7 mouse cellular contexts compared by ENCODE assay signal in genomic region chr3:37219071-37219470, GRCm38 (mm10). TPM values are rescaled to one million over a fixed set of nuclear protein-coding genes. Genes with fewer than 3 reads are reported as not detected.
DNase-seq lines count a peak whose midpoint lies in the region; ATAC-seq and TF ChIP-seq lines count a peak whose summit lies in the region.

No protein-coding gene starts in this region.

- H3K4me3 ChIP-seq in liver, embryonic 11.5 days (ENCODE audit: low read depth, low read length): no peak overlapping the region
- no peak overlapping the region for H3K4me3 ChIP-seq in lung, embryonic 16.5 days (ENCODE audit: low read length)
- no peak overlapping the region for H3K4me3 ChIP-seq in stomach, embryonic 16.5 days (replicated peaks; ENCODE audit: low read length)

- H3K27ac ChIP-seq in liver, embryonic 11.5 days (ENCODE audit: low read depth, low read length): no peak overlapping the region
- no peak overlapping the region for H3K27ac ChIP-seq in lung, embryonic 16.5 days (ENCODE audit: low read length)
- no peak overlapping the region for H3K27ac ChIP-seq in stomach, embryonic 16.5 days (ENCODE audit: low read length)

- H3K9me3 ChIP-seq in liver, embryonic 11.5 days (ENCODE audit: control insufficient read depth, low read length): no peaks in the 10 kb centered on the region
- no peaks in the 10 kb centered on the region for H3K9me3 ChIP-seq in lung, embryonic 16.5 days (ENCODE audit: control insufficient read depth, low read length)
- no peaks in the 10 kb centered on the region for H3K9me3 ChIP-seq in stomach, embryonic 16.5 days (replicated peaks; ENCODE audit: control insufficient read depth, low read length)

- peak; percentile 89 for TF ChIP-seq CTCF in Patski (IDR thresholded peaks at IDR 0.05)

- H3K4me1 ChIP-seq in liver, embryonic 11.5 days (replicated peaks; ENCODE audit: control insufficient read depth, insufficient read depth, low read length): no peaks in the 10 kb centered on the region
- no peaks in the 10 kb centered on the region for H3K4me1 ChIP-seq in lung, embryonic 16.5 days (replicated peaks; ENCODE audit: control insufficient read depth, insufficient read depth, low read length)
- H3K4me1 ChIP-seq in stomach, embryonic 16.5 days (ENCODE audit: control insufficient read depth, insufficient read depth, low read length): no peaks in the 10 kb centered on the region

- peak; percentile 10 for DNase-seq in liver
- DNase-seq in liver, embryonic 11.5 days (ENCODE audit: low spot score): no peak
- DNase-seq in Patski (ENCODE audit: low read depth, low spot score): no peak
- peak; percentile 35 for DNase-seq in embryo, embryonic 11.5 days (ENCODE audit: low read depth, low spot score)
- DNase-seq in kidney, postnatal 14 days: peak; percentile 49

- H3K27me3 ChIP-seq in liver, embryonic 11.5 days (replicated peaks; ENCODE audit: control insufficient read depth, insufficient read depth, low read length): no peaks in the 10 kb centered on the region
- peaks cover 29% of the 10 kb centered on the region for H3K27me3 ChIP-seq in Patski
- H3K27me3 ChIP-seq in lung, embryonic 16.5 days (ENCODE audit: control insufficient read depth, insufficient read depth, low read depth, low read length): no peaks in the 10 kb centered on the region
- H3K27me3 ChIP-seq in stomach, embryonic 16.5 days (ENCODE audit: control insufficient read depth, insufficient read depth, low read length): no peaks in the 10 kb centered on the region

- CTCF ChIA-PET in Patski (lab: Charles Lee): interaction anchor here (0.8 to 3.8 kb wide), 17 partner anchors 10 to 198 kb away, joined by 3 to 33 read pairs (median 3); no protein-coding TSS in a partner anchor

- H3K9ac ChIP-seq in liver, embryonic 11.5 days (ENCODE audit: low read depth, low read length): no peak overlapping the region
- no peak overlapping the region for H3K9ac ChIP-seq in lung, embryonic 16.5 days (ENCODE audit: low read length)
- no peak overlapping the region for H3K9ac ChIP-seq in stomach, embryonic 16.5 days (ENCODE audit: low read length)

- WGBS in liver, embryonic 11.5 days: 36% methylated on average over 4 of the region's 4 CpGs
- whole genome bisulfite sequencing in lung, embryonic 16.5 days: 13% methylated on average over 4 of the region's 4 CpGs
- WGBS in stomach, embryonic 16.5 days: 19% methylated on average over 4 of the region's 4 CpGs

- ATAC-seq in liver, embryonic 11.5 days (replicated peaks; ENCODE audit: low FRiP score): no peak
- ATAC-seq in Patski: peak; percentile 89
- peak; percentile 64 for ATAC-seq in lung, embryonic 16.5 days (ENCODE audit: low read depth)
- ATAC-seq in stomach, embryonic 16.5 days (ENCODE audit: insufficient read depth, low FRiP score): peak; percentile 37; the same call in 1 of the 2 replicates

- H3K4me2 ChIP-seq in liver, embryonic 11.5 days: no peak overlapping the region
- no peak overlapping the region for H3K4me2 ChIP-seq in lung, embryonic 16.5 days (ENCODE audit: low read depth, low read length)
- no peak overlapping the region for H3K4me2 ChIP-seq in stomach, embryonic 16.5 days (ENCODE audit: low read depth, low read length)

- in situ Hi-C loops in Patski (cut with MboI; ENCODE audit: low pct_unique_long_range_greater_than_20kb): loop anchor here (25.0 kb wide), 2 partner anchors 193 to 993 kb away; partner anchors contain the start of genes Nudt6 and Spata5

- no peaks in the 10 kb centered on the region for H3K36me3 ChIP-seq in liver, embryonic 11.5 days (ENCODE audit: control insufficient read depth, insufficient read depth, low read length)
- H3K36me3 ChIP-seq in lung, embryonic 16.5 days (ENCODE audit: control insufficient read depth, insufficient read depth, low read length): no peaks in the 10 kb centered on the region
- H3K36me3 ChIP-seq in stomach, embryonic 16.5 days (ENCODE audit: control insufficient read depth, insufficient read depth, low read length): no peaks in the 10 kb centered on the region

- POLR2A ChIA-PET in Patski (lab: Charles Lee): no interaction called here

RNA-seq across cellular contexts. Expression of gene Il21, which starts 13.4 kb away (rescaled TPM):
- not detected in 2 replicates for polyA plus RNA-seq in liver, embryonic 11.5 days (2014; fragmentation: Nextera tagmentation; extraction: Ambion mirVana)
- polyA plus RNA-seq in Patski (2021): not detected
- polyA plus RNA-seq in lung, embryonic 16.5 days (2015; fragmentation: Nextera tagmentation; extraction: Ambion mirVana): not detected in 2 replicates
- not detected in 2 replicates for polyA plus RNA-seq in stomach, embryonic 16.5 days (2015; fragmentation: Nextera tagmentation; extraction: Ambion mirVana)

Comparison
In these comparisons a context has a peak if more than half of its experiments do, and no peak if none do; other contexts are left out.
1. DNase-seq: peak in liver (single experiment), embryo, embryonic 11.5 days (single experiment) and kidney, postnatal 14 days (single experiment); none in liver, embryonic 11.5 days (single experiment) and Patski (single experiment).